Mouse (Mus musculus) stomach, postnatal 0 days (tissue): ENCODE results near the gene Dytn.

Experiments
- CTCF ChIP-seq: IDR thresholded peaks from 2 replicates; pipeline ENCODE4 v1.5.1; 2016; ENCODE audit warnings: antibody characterized with exemption, low read depth, mild to moderate bottlenecking, moderate library complexity
- EP300 ChIP-seq: optimal IDR thresholded peaks from 2 replicates; pipeline ENCODE3; 2016; ENCODE audit warnings: antibody characterized with exemption

DNA sequence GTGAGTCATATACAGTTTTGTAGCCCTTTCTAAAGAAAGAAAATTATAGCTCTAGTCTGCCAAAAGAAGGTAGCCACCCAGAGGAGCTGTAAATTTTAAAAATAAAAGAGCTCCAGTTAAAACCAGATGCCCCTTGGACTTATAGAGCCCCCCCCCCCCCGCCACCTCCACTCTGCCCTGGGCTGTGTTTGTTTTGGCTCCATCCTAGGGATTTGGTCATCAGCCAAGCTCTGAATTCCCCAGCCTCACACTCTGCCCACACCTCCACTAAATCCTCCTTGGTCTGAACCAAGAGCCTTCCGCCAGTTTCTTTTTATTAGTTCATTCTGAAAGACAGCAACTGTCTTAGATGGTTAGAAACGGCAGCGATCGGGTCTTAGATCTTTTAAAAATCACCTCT is 19.0 kb upstream of the Dytn start:
- TF ChIP-seq EP300 (no peak), CTCF (no peak)
